Mouse (Mus musculus) ovary, postnatal 36 days (tissue): ENCODE measurements at regions not wholly inside any gene's neighbourhood (a gene's known extent, or its start where the extent isn't known, plus 50 kb on each side); places are given as distances from the start of the nearest gene placed in this dataset.

Source experiments
- DNase-seq: peaks from one replicate; pipeline ENCODE4 v3.0.0; 2022; ENCODE audit warnings: low spot score, mixed read lengths

GRCm38 (mm10) chr1:137565573-137566048 is 605.4 kb upstream of the Nr5a2 start:
- no peak for DNase-seq

GRCm38 (mm10) chr1:137561686-137562085 is 601.4 kb upstream of the Nr5a2 start:
- no peak for DNase-seq

- DNase-seq: no peak
Measured at GRCm38 (mm10) chr1:137560389-137561268, 600.4 kb upstream of the Nr5a2 start.

GRCm38 (mm10) chr1:137549659-137550058 is 589.4 kb upstream of the Nr5a2 start:
- DNase-seq: no peak

GRCm38 (mm10) chr1:137545666-137546065 is 585.4 kb upstream of the Nr5a2 start:
- no peak for DNase-seq

GRCm38 (mm10) chr1:137543828-137544227 is 583.6 kb upstream of the Nr5a2 start:
- DNase-seq: no peak

GRCm38 (mm10) chr1:137541453-137541852 is 581.2 kb upstream of the Nr5a2 start:
- no peak for DNase-seq

GRCm38 (mm10) chr1:137539424-137540116 is 579.3 kb upstream of the Nr5a2 start:
- no peak for DNase-seq

GRCm38 (mm10) chr1:137514750-137515149 is 554.5 kb upstream of the Nr5a2 start:
- DNase-seq: no peak

GRCm38 (mm10) chr1:137503704-137504422 is 543.6 kb upstream of the Nr5a2 start:
- DNase-seq: no peak

GRCm38 (mm10) chr1:137488226-137488625 is 528.0 kb upstream of the Nr5a2 start:
- no peak for DNase-seq

GRCm38 (mm10) chr1:137478459-137478858 is 518.2 kb upstream of the Nr5a2 start:
- DNase-seq: no peak

- no peak for DNase-seq
Measured at GRCm38 (mm10) chr1:137477239-137477638, 517.0 kb upstream of the Nr5a2 start.

GRCm38 (mm10) chr1:137474858-137475257 is 514.6 kb upstream of the Nr5a2 start:
- DNase-seq: no peak

- no peak for DNase-seq
Measured at GRCm38 (mm10) chr1:137473800-137474685, 513.8 kb upstream of the Nr5a2 start.

GRCm38 (mm10) chr1:137464971-137465370 is 504.7 kb upstream of the Nr5a2 start:
- no peak for DNase-seq

GRCm38 (mm10) chr1:137461189-137461588 is 500.9 kb upstream of the Nr5a2 start:
- DNase-seq: no peak

GRCm38 (mm10) chr1:137453446-137454208 is 493.4 kb upstream of the Nr5a2 start:
- DNase-seq: no peak

- no peak for DNase-seq
Measured at GRCm38 (mm10) chr1:137452749-137453148, 492.5 kb upstream of the Nr5a2 start.

GRCm38 (mm10) chr1:137446497-137446896 is 486.2 kb upstream of the Nr5a2 start:
- no peak for DNase-seq

- DNase-seq: no peak
Measured at GRCm38 (mm10) chr1:137428110-137428509, 467.9 kb upstream of the Nr5a2 start.
